Mouse (Mus musculus): ENCODE measurements at regions not wholly inside any gene's neighbourhood (a gene's known extent, or its start where the extent isn't known, plus 50 kb on each side); places are given as distances from the start of the nearest gene placed in this dataset.

GRCm38 (mm10) chr3:57910020-57910419, 62.1 kb upstream of the Pfn2 start:
- no peak for ATAC-seq (ENCODE audit: poor library complexity, severe bottlenecking)

- no peak for ATAC-seq (ENCODE audit: poor library complexity, severe bottlenecking)
Measured at GRCm38 (mm10) chr3:57911831-57912596, 64.1 kb upstream of the Pfn2 start.

DNA sequence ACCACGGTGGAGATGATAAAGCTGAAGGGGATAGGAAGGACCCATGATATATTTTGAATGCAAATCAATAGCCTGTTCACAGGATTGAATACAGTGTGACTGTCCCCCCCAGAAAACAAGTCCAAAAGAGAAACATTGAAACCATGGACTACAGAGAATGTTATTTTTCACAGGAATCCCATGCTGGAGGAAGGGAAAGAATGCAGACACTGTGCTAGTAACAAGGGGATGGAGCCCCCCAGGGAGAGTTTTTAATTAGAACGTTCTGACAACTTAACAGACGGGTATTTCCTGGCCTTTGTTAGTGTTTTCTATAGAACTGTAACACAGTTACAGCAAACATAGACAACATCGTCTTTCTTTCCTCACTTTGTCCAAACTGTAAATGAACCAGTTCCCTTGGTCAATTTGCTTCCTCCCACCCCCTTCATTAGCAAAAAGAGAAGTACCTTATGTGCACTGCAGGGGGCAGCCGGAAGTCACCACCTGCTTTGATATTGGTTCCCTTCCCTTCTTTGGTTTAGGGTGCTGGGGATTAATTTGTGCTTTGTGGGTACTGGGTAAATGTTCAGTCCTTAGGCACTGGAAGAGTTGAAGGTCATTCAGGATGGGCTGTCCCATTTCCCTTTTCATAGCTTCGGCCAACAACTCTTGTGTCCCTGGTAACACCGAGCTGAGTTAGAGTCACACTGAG, 64.9 kb upstream of the Pfn2 start:
- ATAC-seq (ENCODE audit: poor library complexity, severe bottlenecking) = no peak

- ATAC-seq (ENCODE audit: poor library complexity, severe bottlenecking) = no peak
Measured at GRCm38 (mm10) chr3:57914687-57915086, 66.8 kb upstream of the Pfn2 start.

- no peak for ATAC-seq (ENCODE audit: poor library complexity, severe bottlenecking)
Measured at GRCm38 (mm10) chr3:57918913-57919312, 71.0 kb upstream of the Pfn2 start.

GRCm38 (mm10) chr3:57919390-57920089, 71.7 kb upstream of the Pfn2 start:
- no peak for ATAC-seq (ENCODE audit: poor library complexity, severe bottlenecking)

GRCm38 (mm10) chr3:57920090-57920432, 72.2 kb upstream of the Pfn2 start:
- ATAC-seq (ENCODE audit: poor library complexity, severe bottlenecking) = no peak

- no peak for ATAC-seq (ENCODE audit: poor library complexity, severe bottlenecking)
Measured at GRCm38 (mm10) chr3:57921071-57921882, 73.4 kb upstream of the Pfn2 start.

DNA sequence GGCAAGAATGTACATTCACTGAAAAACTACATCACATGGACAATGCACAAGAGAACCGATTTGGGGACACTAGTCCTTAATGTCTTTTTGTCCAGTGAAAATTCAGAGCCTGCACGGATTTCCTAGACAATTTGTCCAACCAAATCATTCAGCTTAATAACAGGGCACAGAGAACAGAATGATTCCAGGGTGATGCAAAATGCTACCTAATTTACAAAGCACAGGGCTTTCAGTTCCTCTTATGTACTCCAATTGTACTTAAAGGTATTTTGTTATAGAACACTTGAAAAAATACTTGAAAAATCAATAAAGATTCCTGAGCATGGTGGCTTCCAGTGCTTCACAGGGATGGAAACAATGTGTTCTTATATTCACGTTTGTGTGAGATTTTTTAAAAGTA, 75.2 kb upstream of the Pfn2 start:
- no peak for ATAC-seq (ENCODE audit: poor library complexity, severe bottlenecking)

- ATAC-seq (ENCODE audit: poor library complexity, severe bottlenecking) = no peak
Measured at GRCm38 (mm10) chr3:57932657-57933539, 85.0 kb upstream of the Pfn2 start.

GRCm38 (mm10) chr3:57935042-57935610, 87.2 kb upstream of the Pfn2 start:
- no peak for ATAC-seq (ENCODE audit: poor library complexity, severe bottlenecking)

- no peak for ATAC-seq (ENCODE audit: poor library complexity, severe bottlenecking)
Measured at GRCm38 (mm10) chr3:57940504-57941381, 92.9 kb upstream of the Pfn2 start.

DNA sequence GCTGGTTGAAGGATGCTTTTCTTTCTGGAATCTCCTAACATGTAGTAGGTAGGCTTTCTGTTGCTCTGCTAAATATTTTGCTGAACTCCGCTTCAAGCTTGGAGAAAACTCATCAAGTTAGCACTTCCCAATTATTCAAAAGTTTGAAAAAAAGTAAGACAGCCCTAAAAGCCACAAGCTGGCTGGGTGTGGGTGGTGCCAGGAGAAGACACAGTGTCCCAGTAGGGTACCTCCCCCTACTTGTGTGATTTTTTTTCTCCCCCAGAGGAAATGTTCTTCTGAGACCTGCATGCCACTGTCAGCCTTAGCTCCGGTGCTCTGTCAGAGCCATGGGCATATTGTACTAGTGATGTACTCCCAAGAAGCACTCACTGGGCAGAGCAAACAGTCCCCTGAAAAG, 96.8 kb upstream of the Pfn2 start:
- ATAC-seq (ENCODE audit: poor library complexity, severe bottlenecking) = no peak

DNA sequence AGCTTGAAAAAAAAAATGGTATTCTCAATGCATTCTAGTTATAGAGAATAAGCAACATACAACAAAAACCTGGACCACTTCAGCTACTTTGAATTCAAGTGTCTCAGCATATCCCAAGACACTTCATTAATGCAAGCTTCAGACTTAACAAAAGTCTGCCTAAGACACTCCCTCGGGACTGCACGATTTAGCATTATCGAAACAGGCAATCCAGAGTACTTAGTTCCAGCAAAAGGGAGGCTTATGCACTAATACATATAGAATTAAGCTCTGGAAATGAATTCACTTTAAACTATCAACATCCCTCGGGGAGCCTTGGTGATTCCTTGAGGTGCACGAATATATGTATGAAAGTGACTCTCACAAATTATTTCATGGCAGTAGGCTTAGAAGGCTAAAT, 97.9 kb upstream of the Pfn2 start:
- ATAC-seq (ENCODE audit: poor library complexity, severe bottlenecking) = no peak

DNA sequence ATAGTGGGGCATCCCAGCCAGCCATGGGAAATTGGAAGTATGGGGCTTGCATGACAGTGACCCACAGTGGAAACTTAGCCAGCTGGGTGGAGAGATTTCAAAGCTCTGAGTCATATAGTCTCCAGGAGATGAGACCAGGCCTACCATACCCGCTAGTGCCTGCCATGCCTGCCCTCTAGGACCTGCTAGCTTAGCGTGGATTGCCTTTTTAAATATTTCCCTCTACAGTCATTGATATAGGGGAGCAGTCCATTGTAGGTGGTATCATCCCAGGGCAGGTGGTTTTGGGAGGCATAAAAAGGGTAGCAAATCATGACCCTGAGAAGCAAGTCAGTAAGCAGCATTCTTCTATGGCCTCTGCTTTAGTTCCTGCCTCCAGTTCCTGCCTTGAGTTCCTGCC, 99.5 kb upstream of the Pfn2 start:
- no peak for ATAC-seq (ENCODE audit: poor library complexity, severe bottlenecking)

GRCm38 (mm10) chr3:57948720-57949119, 100.8 kb upstream of the Pfn2 start:
- no peak for ATAC-seq (ENCODE audit: poor library complexity, severe bottlenecking)

- ATAC-seq (ENCODE audit: poor library complexity, severe bottlenecking) = no peak
Measured at GRCm38 (mm10) chr3:57950431-57951331, 102.8 kb upstream of the Pfn2 start.

- ATAC-seq (ENCODE audit: poor library complexity, severe bottlenecking) = no peak
Measured at GRCm38 (mm10) chr3:57951438-57951837, 103.6 kb upstream of the Pfn2 start.
